Comparison of ENCODE assay signal across 16 mouse cellular contexts in genomic region chr11:18156506-18156905, GRCm38 (mm10).
DNase-seq lines count a peak whose midpoint lies in the region; ATAC-seq lines count a peak whose summit lies in the region.
"Had no signal": no experiment of that assay in that cellular context is flagged by ENCODE, and none has a peak within 500 bp of the region (broad histone marks: within the 10 kb centered on the region; RNA-seq: fewer than 3 reads in every experiment).

No protein-coding gene starts in this region.

- no peaks in the 10 kb centered on the region for H3K36me3 ChIP-seq in kidney, embryonic 14.5 days (ENCODE audit: control insufficient read depth, insufficient read depth, low read length)
- no peaks in the 10 kb centered on the region for H3K36me3 ChIP-seq in hindbrain, embryonic 16.5 days (ENCODE audit: control insufficient read depth, insufficient read depth, low read length)
- no peaks in the 10 kb centered on the region for H3K36me3 ChIP-seq in neural tube, embryonic 15.5 days
- H3K36me3 ChIP-seq: limb, embryonic 13.5 days had no signal

- no peaks in the 10 kb centered on the region for H3K27me3 ChIP-seq in kidney, embryonic 14.5 days (ENCODE audit: control insufficient read depth, insufficient read depth, low read length)
- no peaks in the 10 kb centered on the region for H3K27me3 ChIP-seq in hindbrain, embryonic 16.5 days (replicated peaks; ENCODE audit: control insufficient read depth, insufficient read depth, low read length)
- H3K27me3 ChIP-seq in neural tube, embryonic 15.5 days (replicated peaks), result no peaks in the 10 kb centered on the region

- no peaks in the 10 kb centered on the region for H3K9me3 ChIP-seq in kidney, embryonic 14.5 days (ENCODE audit: control insufficient read depth, low read length)
- H3K9me3 ChIP-seq in hindbrain, embryonic 16.5 days (ENCODE audit: control insufficient read depth, low read length), result no peaks in the 10 kb centered on the region
- H3K9me3 ChIP-seq in neural tube, embryonic 15.5 days (replicated peaks), result no peaks in the 10 kb centered on the region
- H3K9me3 ChIP-seq: limb, embryonic 13.5 days had no signal

- ATAC-seq in kidney, embryonic 14.5 days (ENCODE audit: low FRiP score, low TSS enrichment), result no peak
- ATAC-seq in hindbrain, embryonic 16.5 days, result 0 out of 2 replicates have a peak, but pooled peaks have one; percentile 9
- ATAC-seq in neural tube, embryonic 15.5 days (ENCODE audit: low FRiP score), result no peak
- ATAC-seq: intestine, embryonic 16.5 days had no signal

- H3K4me1 ChIP-seq in kidney, embryonic 14.5 days (ENCODE audit: control insufficient read depth, insufficient read depth, low read length), result no peaks in the 10 kb centered on the region
- H3K4me1 ChIP-seq in hindbrain, embryonic 16.5 days (ENCODE audit: control insufficient read depth, insufficient read depth, low read depth, low read length), result no peaks in the 10 kb centered on the region
- peaks cover 10% of the 10 kb centered on the region for H3K4me1 ChIP-seq in neural tube, embryonic 15.5 days
- H3K4me1 ChIP-seq: limb, embryonic 13.5 days had no signal

- no peak overlapping the region for H3K4me2 ChIP-seq in kidney, embryonic 14.5 days (replicated peaks; ENCODE audit: low read depth, low read length)
- H3K4me2 ChIP-seq in hindbrain, embryonic 16.5 days (ENCODE audit: low read length), result no peak overlapping the region
- no peak overlapping the region for H3K4me2 ChIP-seq in neural tube, embryonic 15.5 days
- H3K4me2 ChIP-seq: limb, embryonic 13.5 days had no signal

- DNase-seq in kidney, postnatal 10 days, result peak; percentile 47
- DNase-seq in ovary, postnatal 36 days (ENCODE audit: low spot score), result peak; percentile 4
- no peak for DNase-seq in ovary, adult 18-20 months (ENCODE audit: low spot score)
- DNase-seq in embryo, embryonic 10.5 days (ENCODE audit: low spot score), result peak; percentile 18
- DNase-seq in thymus, adult 18-20 months, result no peak
- DNase-seq: heart, postnatal 14 days; kidney, postnatal 36 days; layer of hippocampus, postnatal 36 days; lung, adult 18-20 months; thymus, postnatal 25 days had no signal

- H3K9ac ChIP-seq in kidney, embryonic 14.5 days (ENCODE audit: low read depth, low read length), result no peak overlapping the region
- no peak overlapping the region for H3K9ac ChIP-seq in hindbrain, embryonic 16.5 days (ENCODE audit: low read depth, low read length)
- H3K9ac ChIP-seq in neural tube, embryonic 15.5 days (replicated peaks), result no peak overlapping the region
- H3K9ac ChIP-seq: limb, embryonic 13.5 days had no signal

- H3K4me3 ChIP-seq in kidney, embryonic 14.5 days (ENCODE audit: low read length), result no peak overlapping the region
- no peak overlapping the region for H3K4me3 ChIP-seq in hindbrain, embryonic 16.5 days (ENCODE audit: low read length)
- no peak overlapping the region for H3K4me3 ChIP-seq in neural tube, embryonic 15.5 days (replicated peaks)
- H3K4me3 ChIP-seq: erythroblast, embryonic 14.5 days; limb, embryonic 13.5 days had no signal

- H3K27ac ChIP-seq in kidney, embryonic 14.5 days (ENCODE audit: low read depth, low read length), result no peak overlapping the region
- H3K27ac ChIP-seq in hindbrain, embryonic 16.5 days (ENCODE audit: low read depth, low read length), result no peak overlapping the region
- H3K27ac ChIP-seq in neural tube, embryonic 15.5 days (replicated peaks), result no peak overlapping the region
- H3K27ac ChIP-seq: limb, embryonic 13.5 days had no signal

- 70% methylated on average over 4 of the region's 4 CpGs for WGBS in kidney, embryonic 14.5 days
- 39% methylated on average over 4 of the region's 4 CpGs for WGBS in hindbrain, embryonic 16.5 days
- WGBS in neural tube, embryonic 15.5 days, result 54% methylated on average over 4 of the region's 4 CpGs

Comparison
In these comparisons a context has a peak if more than half of its experiments do, and no peak if none do; other contexts are left out.
1. DNase-seq: peak in kidney, postnatal 10 days (single experiment), ovary, postnatal 36 days (single experiment) and embryo, embryonic 10.5 days (single experiment); none in ovary, adult 18-20 months (single experiment) and thymus, adult 18-20 months (0 of 2).